Mouse (Mus musculus) urinary bladder, postnatal 14 days (tissue): ENCODE data around the gene Trim68.
A peak's percentile ranks its signal among the peaks of the same experiment; 100 is the strongest.
"Not testable (repeated sequence)": the region's sequence is repeated elsewhere in the genome, so short reads cannot be mapped to it uniquely, and the experiment has no call there.

Source experiments
- DNase-seq: peaks from one replicate; pipeline ENCODE4 v3.0.0; 2021; ENCODE audit warnings: low spot score

The Trim68 gene

GRCm38 (mm10) chr7:102686944-102687501 lies at the start of gene Trim68:
Gene Trim68, minus strand, starts transcription at chr7:102687327.
- peak; percentile 93 for DNase-seq

GRCm38 (mm10) chr7:102733793-102734192 lies 46.7 kb upstream of the Trim68 start:
- DNase-seq = no peak

GRCm38 (mm10) chr7:102727391-102727790 lies 40.3 kb upstream of the Trim68 start, which contains the start of gene Olfr559:
Gene Olfr559, minus strand, starts transcription at chr7:102727491.
- no peak for DNase-seq

GRCm38 (mm10) chr7:102718970-102719369 lies 31.8 kb upstream of the Trim68 start, which contains the start of gene Olfr33:
Gene Olfr33, minus strand, starts transcription at chr7:102719070.
- no peak for DNase-seq

- no peak for DNase-seq
These were observed 14.8 kb upstream of the Trim68 start, which contains the start of gene Olfr558 for GRCm38 (mm10) chr7:102701915-102702314. Gene Olfr558, plus strand, starts transcription at chr7:102702215.

- no peak for DNase-seq
These were observed 11.3 kb upstream of the Trim68 start for GRCm38 (mm10) chr7:102698461-102698860.

GRCm38 (mm10) chr7:102695358-102696125 lies 8.4 kb upstream of the Trim68 start, which contains the start of gene Olfr557:
Gene Olfr557, plus strand, starts transcription at chr7:102695910.
- peak; percentile 29 for DNase-seq

GRCm38 (mm10) chr7:102681916-102682315 lies 5.2 kb downstream of the Trim68 start:
- no peak for DNase-seq

- no peak for DNase-seq
These were observed 10.9 kb downstream of the Trim68 start for GRCm38 (mm10) chr7:102676225-102676624.

GRCm38 (mm10) chr7:102665378-102665777 lies 21.7 kb downstream of the Trim68 start:
- no peak for DNase-seq

- no peak for DNase-seq
These were observed 22.5 kb downstream of the Trim68 start, which contains the start of gene Olfr556 for GRCm38 (mm10) chr7:102664599-102664998. Gene Olfr556, plus strand, starts transcription at chr7:102664899.

- DNase-seq = no peak
These were observed 28.6 kb downstream of the Trim68 start, which contains the start of gene Olfr555 for GRCm38 (mm10) chr7:102658523-102658922. Gene Olfr555, plus strand, starts transcription at chr7:102658823.

GRCm38 (mm10) chr7:102644945-102645344 lies 42.2 kb downstream of the Trim68 start:
- DNase-seq = not testable (repeated sequence)

GRCm38 (mm10) chr7:102638132-102638531 lies 49.0 kb downstream of the Trim68 start, which contains the start of gene Olfr554:
Gene Olfr554, plus strand, starts transcription at chr7:102638432.
- DNase-seq = no peak

GRCm38 (mm10) chr7:102636665-102637064 lies 50.5 kb downstream of the Trim68 start:
- DNase-seq = peak; percentile 50
